Mouse (Mus musculus) left cerebral cortex, adult 11 months (tissue): ENCODE data around the gene Snn.

ENCODE experiments used
- DNase-seq: peaks from one replicate; pipeline ENCODE4 v3.0.0; 2022; ENCODE audit warnings: low spot score

The Snn gene

GRCm38 (mm10) chr16:11084181-11084580, 23.4 kb downstream of the Snn start:
- DNase-seq: no peak

GRCm38 (mm10) chr16:11086299-11086698, 25.6 kb downstream of the Snn start:
- DNase-seq: no peak

GRCm38 (mm10) chr16:11086856-11087588, 26.3 kb downstream of the Snn start:
- DNase-seq: no peak

GRCm38 (mm10) chr16:11090836-11091570, 30.3 kb downstream of the Snn start:
- no peak for DNase-seq

GRCm38 (mm10) chr16:11092061-11092460, 31.3 kb downstream of the Snn start:
- DNase-seq: no peak

GRCm38 (mm10) chr16:11092523-11092922, 31.8 kb downstream of the Snn start:
- DNase-seq: peak; percentile 58

- no peak for DNase-seq
Measured at GRCm38 (mm10) chr16:11093717-11094386, 33.1 kb downstream of the Snn start.

GRCm38 (mm10) chr16:11097301-11097700, 36.6 kb downstream of the Snn start:
- no peak for DNase-seq

GRCm38 (mm10) chr16:11104905-11105304, 44.2 kb downstream of the Snn start:
- no peak for DNase-seq

GRCm38 (mm10) chr16:11109198-11109740, 48.5 kb downstream of the Snn start:
- peak; percentile 44 for DNase-seq

- DNase-seq: no peak
Measured at GRCm38 (mm10) chr16:11122625-11123024, 61.9 kb downstream of the Snn start.

GRCm38 (mm10) chr16:11124110-11124509, 63.4 kb downstream of the Snn start:
- DNase-seq: no peak
